Mouse (Mus musculus) neural tube, embryonic 11.5 days (tissue): ENCODE measurements at regions not wholly inside any gene's neighbourhood (a gene's known extent, or its start where the extent isn't known, plus 50 kb on each side); places are given as distances from the start of the nearest gene placed in this dataset.

ENCODE experiments used
- ATAC-seq: fragments of 200-750 bp; cut with Nextera tagmentation; 2 replicates; pipeline ENCODE4 v1.8.0; 2017; ENCODE audit warnings: moderate number of reproducible peaks, mild to moderate bottlenecking, moderate TSS enrichment, moderate library complexity; ENCODE audit not compliant: insufficient read depth, low FRiP score, low TSS enrichment
- DNase-seq: peaks from one replicate; pipeline ENCODE4 v3.0.0-alpha.2; 2015; ENCODE audit warnings: low spot score
- H3K27ac ChIP-seq: fragments of 300-500 bp; sonication (generic); 2 replicates; pipeline ENCODE4 v1.5.1; 2014; ENCODE audit warnings: low read depth, mild to moderate bottlenecking, low read length
- H3K27me3 ChIP-seq: fragments of 300-500 bp; sonication (generic); 2 replicates; pipeline ENCODE4 v1.6.1; 2014; ENCODE audit warnings: mild to moderate bottlenecking, low read length, mixed read lengths; ENCODE audit not compliant: control insufficient read depth, insufficient read depth
- H3K36me3 ChIP-seq: fragments of 300-500 bp; sonication (generic); 2 replicates; pipeline ENCODE4 v1.6.1; 2014; ENCODE audit warnings: mild to moderate bottlenecking, low read length, moderate library complexity, mixed read lengths; ENCODE audit not compliant: control insufficient read depth, insufficient read depth
- H3K4me1 ChIP-seq: fragments of 300-500 bp; sonication (generic); 2 replicates; pipeline ENCODE4 v1.6.1; 2014; ENCODE audit warnings: low read length, mixed read lengths; ENCODE audit not compliant: control insufficient read depth, insufficient read depth
- H3K4me2 ChIP-seq: fragments of 300-500 bp; sonication (generic); 2 replicates; pipeline ENCODE4 v1.6.1; 2014; ENCODE audit warnings: low read depth, mild to moderate bottlenecking, moderate library complexity
- H3K4me3 ChIP-seq: fragments of 300-500 bp; sonication (generic); 2 replicates; pipeline ENCODE4 v1.5.1; 2014; ENCODE audit warnings: low read depth, low read length
- H3K9ac ChIP-seq: fragments of 300-500 bp; sonication (generic); 2 replicates; pipeline ENCODE4 v1.6.1; 2014; ENCODE audit warnings: mild to moderate bottlenecking, low read length
- H3K9me3 ChIP-seq: fragments of 300-500 bp; sonication (generic); 2 replicates; pipeline ENCODE4 v1.6.1; 2016; ENCODE audit warnings: low read length; ENCODE audit not compliant: control insufficient read depth
- WGBS: fragments of 180-500 bp; shearing (Covaris S2); extraction: QIAGEN DNeasy Blood & Tissue Kit; methylation state at CpG from one replicate; pipeline ENCODE4 v1.1.7; 2014; 5-methylcytosine and 5-hydroxymethylcytosine counted together

DNA sequence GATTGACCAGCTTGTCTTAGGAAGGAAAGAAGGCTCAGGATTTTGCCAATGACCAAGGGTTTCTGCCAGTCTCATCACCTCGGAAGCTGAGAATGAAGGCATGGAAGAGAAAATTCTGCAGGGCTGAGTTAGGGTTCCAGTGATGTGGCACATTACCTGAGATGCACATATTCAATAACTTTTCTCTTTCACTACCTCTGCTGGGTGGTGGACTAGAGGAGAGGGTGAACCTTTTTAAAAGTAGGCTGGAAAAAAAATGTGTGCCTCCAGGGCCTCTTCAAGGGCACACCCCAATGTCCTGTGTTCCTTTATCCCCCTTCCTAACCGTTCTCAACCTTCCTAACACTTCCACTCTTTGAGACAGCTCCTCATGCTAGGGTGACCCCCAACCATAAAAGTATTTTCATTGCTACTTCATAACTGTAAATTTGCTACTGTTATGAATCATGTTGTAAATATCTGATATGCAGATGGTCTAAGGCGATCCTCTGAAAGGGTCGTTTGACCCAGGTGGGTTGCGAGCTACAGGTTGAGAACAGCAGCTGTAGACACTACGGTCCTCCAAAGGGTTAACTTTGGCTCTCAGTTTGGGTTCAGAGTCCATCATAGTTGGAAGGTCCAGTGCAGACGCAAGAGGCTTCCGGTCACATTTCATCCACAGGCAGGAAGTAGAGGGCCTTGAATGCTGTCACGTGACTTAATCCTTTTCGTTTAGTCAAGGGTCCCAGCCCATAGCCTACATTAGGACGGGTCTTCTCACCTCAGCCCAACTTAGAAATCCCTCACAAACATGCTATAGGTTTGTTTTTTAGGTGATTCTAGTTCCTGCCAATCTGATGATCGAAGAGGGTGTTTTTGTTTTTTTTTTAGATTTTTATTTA, 75.1 kb upstream of the Cpsf6 start:
- DNase-seq (no peak), ATAC-seq (no peak)
- 71% methylated on average over 12 of the region's 12 CpGs for WGBS
- Histone ChIP-seq H3K4me3 (no peak overlapping the region), H3K9ac (no peak overlapping the region), H3K9me3 (no peaks in the 10 kb centered on the region), H3K36me3 (no peaks in the 10 kb centered on the region), H3K4me2 (no peak overlapping the region), H3K27me3 (no peaks in the 10 kb centered on the region), H3K27ac (no peak overlapping the region), H3K4me1 (no peaks in the 10 kb centered on the region)

DNA sequence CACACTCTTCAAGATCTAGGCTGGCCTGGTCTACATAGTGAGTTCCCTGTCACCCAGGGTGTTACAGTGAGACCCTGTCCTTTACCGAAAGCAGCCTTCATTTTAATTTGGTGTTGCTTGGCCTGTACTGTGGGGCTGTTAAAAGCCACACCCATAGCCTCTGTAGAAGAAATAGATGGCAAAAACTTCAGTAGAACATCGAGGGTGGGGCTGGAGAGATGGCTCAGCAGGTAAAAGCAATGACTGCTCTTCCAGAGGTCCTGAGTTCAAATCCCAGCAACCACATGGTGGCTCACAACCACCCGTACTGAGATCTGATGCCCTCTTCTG, 74.3 kb upstream of the Cpsf6 start:
- no peak for ATAC-seq
- Histone ChIP-seq H3K9me3 (no peaks in the 10 kb centered on the region), H3K36me3 (no peaks in the 10 kb centered on the region), H3K4me1 (no peaks in the 10 kb centered on the region), H3K27ac (no peak overlapping the region), H3K4me3 (no peak overlapping the region), H3K4me2 (no peak overlapping the region), H3K27me3 (no peaks in the 10 kb centered on the region), H3K9ac (no peak overlapping the region)
- 87% methylated on average over 3 of the region's 3 CpGs for WGBS
- DNase-seq = no peak

DNA sequence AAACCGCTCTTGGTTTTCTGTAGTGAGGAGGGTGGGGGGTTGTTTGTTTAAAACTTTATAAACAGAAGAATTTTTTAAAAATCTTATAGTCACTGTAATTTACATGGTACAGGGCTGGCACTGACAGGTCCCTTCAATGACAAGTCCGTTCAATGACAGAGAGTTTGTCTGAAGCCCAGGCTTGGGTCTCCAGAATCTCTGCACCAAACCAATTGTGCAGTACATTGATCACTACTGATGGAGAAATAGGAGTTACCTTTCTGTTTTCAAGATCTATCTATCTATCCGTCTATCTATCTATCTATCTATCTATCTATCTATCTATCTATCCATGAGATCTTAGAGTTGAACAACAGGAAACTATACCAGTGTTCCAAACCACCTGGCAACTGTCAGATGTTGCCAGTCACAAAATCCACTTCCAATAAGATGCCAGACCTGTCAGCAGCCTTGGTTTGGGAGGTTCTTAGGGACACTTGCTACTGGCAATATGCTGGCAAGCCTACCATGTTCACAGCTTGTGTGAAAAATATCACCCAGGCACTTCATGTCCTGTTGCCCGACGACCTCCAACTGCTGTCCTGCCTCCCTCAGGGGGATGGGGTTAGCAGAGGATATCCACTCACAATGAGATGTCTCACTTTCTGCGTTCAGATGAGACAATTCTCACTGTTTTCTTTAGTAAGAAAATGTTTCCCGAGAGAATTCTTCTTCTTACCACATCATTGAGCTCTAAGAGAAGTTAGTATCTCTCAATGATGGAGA, 73.8 kb upstream of the Cpsf6 start:
- Histone ChIP-seq H3K27me3 (no peaks in the 10 kb centered on the region), H3K4me2 (no peak overlapping the region), H3K9ac (no peak overlapping the region), H3K4me1 (no peaks in the 10 kb centered on the region), H3K36me3 (no peaks in the 10 kb centered on the region), H3K9me3 (no peaks in the 10 kb centered on the region), H3K4me3 (no peak overlapping the region), H3K27ac (no peak overlapping the region)
- 83% methylated on average over 7 of the region's 7 CpGs for WGBS
- ATAC-seq (no peak), DNase-seq (no peak)

DNA sequence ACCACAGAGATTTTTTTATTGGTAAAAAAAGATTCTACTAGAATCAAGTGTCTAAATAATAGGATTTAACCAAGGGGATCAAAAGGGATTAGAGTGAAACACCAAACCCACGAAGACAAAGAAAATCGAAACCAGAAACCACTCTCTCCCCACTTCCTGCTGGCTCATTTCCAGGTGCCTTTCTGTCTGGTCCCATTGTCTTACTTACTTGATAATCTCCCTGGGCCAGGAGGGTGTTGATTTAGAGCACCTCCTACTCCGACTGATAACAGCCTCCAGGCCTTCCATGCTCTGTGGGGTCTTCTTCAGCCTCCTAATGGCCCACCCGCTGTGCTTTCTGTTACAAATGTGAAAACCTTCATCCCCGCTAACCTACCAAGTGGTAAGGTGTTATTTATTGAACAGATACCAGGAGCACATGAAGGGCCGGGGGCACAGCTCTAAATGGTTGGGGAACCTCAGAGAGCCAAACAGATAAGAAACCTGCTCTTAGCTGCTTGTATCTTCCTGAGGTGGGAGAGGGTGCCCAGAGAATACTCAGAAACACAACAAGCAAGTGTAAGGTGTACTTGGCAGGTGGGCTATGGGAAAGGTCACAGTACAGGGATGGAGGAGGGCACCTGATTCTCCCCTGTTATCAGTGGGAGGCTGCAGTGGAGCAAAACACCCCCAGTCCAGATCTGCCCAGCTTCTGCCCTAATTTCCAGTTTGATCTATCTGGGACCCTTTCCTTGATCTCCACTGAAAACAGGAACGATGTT, 72.6 kb upstream of the Cpsf6 start:
- no peak for DNase-seq
- no peaks in the 10 kb centered on the region for H3K9me3 ChIP-seq
- 32% methylated on average over 7 of the region's 7 CpGs for WGBS
- H3K27me3 ChIP-seq = no peaks in the 10 kb centered on the region
- H3K4me2 ChIP-seq = no peak overlapping the region
- H3K9ac ChIP-seq = no peak overlapping the region
- H3K4me3 ChIP-seq = no peak overlapping the region
- ATAC-seq = no peak
- H3K36me3 ChIP-seq = no peaks in the 10 kb centered on the region
- no peaks in the 10 kb centered on the region for H3K4me1 ChIP-seq
- no peak overlapping the region for H3K27ac ChIP-seq

DNA sequence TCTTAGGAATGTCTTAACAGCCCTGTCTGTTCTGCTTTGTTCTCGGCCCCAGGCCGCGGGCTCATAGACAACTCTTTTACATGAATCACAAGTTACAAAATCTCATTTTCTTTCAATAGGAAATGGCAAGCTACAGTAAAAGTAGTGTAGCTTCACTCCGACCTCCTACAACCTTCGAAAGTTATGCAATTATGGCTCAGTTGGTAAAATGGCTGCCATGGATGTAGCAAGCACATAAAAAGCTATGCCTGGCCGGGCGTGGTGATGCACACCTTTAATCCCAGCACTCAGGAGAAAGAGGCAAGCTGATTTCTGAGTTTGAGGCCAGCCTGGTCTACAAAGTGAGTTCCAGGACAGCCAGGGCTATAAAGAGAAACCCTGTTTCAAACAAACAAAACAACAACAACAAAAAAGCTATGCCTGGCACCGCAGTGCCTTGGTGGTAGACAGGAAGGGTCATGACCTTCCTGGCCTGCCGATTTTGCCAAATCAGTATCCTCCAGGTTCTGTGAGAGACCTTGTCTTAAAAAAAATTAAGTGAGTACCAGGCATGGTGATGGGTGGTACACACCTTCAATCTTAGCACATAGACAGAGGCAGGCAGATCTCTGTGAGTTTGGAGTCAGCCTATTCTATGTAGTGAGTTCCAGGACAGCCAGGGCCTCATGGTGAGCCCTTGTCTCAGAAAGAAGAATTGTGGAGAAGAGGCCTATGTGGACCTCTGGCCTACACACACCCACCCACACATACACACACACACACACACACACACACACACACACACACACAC, 71.8 kb upstream of the Cpsf6 start:
- H3K4me1 ChIP-seq = no peaks in the 10 kb centered on the region
- WGBS = 93% methylated on average over 9 of the region's 9 CpGs
- no peak overlapping the region for H3K4me2 ChIP-seq
- no peak overlapping the region for H3K27ac ChIP-seq
- H3K9me3 ChIP-seq = no peaks in the 10 kb centered on the region
- no peaks in the 10 kb centered on the region for H3K27me3 ChIP-seq
- ATAC-seq (no peak), DNase-seq (no peak)
- no peak overlapping the region for H3K9ac ChIP-seq
- no peak overlapping the region for H3K4me3 ChIP-seq
- no peaks in the 10 kb centered on the region for H3K36me3 ChIP-seq

DNA sequence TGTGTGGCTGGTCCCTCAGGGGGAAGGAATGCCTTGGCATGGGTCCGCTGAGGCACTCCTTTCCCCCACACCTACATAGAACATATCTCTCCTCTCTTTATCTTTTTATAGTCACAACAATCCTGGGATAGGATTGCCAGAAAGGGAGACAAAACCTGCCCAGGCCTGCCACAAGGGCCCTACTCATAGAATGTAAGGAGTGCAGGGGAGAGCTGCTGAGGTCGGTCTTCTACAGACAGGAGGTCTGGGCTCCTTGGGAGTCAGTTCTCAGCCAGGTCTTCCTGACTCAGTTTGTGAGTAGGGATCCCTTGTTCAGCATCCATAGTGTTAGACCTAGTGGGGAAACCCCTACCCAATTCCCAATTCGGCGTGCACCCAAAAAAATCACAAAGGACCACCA, 70.8 kb upstream of the Cpsf6 start:
- DNase-seq (no peak), ATAC-seq (no peak)
- 93% methylated on average over 4 of the region's 4 CpGs for WGBS
- H3K27me3 ChIP-seq = no peaks in the 10 kb centered on the region
- no peaks in the 10 kb centered on the region for H3K36me3 ChIP-seq
- H3K27ac ChIP-seq = no peak overlapping the region
- H3K4me3 ChIP-seq = no peak overlapping the region
- no peaks in the 10 kb centered on the region for H3K4me1 ChIP-seq
- no peak overlapping the region for H3K9ac ChIP-seq
- H3K4me2 ChIP-seq = no peak overlapping the region
- H3K9me3 ChIP-seq = no peaks in the 10 kb centered on the region

DNA sequence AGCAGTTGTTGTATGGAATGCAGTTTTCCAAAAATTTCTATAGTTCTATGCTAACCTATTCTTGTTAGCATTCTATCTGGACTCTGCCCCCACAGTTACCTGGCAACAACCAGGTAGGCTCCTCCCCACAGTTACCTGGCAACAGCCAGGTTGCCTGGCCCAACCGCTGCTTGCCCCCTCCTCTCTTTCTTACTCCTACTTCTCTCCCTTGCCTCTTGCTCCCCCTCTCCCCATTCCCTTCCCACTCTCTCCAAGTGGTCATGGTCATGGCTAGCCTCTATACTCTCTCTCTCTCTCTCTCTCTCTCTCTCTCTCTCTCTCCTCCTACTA, 70.4 kb upstream of the Cpsf6 start:
- Histone ChIP-seq H3K4me1 (no peaks in the 10 kb centered on the region), H3K9me3 (no peaks in the 10 kb centered on the region), H3K4me2 (no peak overlapping the region), H3K9ac (no peak overlapping the region), H3K36me3 (no peaks in the 10 kb centered on the region), H3K4me3 (no peak overlapping the region), H3K27me3 (no peaks in the 10 kb centered on the region), H3K27ac (no peak overlapping the region)
- no peak for ATAC-seq
- 100% methylated on average over 1 of the region's 1 CpGs for WGBS
- no peak for DNase-seq

DNA sequence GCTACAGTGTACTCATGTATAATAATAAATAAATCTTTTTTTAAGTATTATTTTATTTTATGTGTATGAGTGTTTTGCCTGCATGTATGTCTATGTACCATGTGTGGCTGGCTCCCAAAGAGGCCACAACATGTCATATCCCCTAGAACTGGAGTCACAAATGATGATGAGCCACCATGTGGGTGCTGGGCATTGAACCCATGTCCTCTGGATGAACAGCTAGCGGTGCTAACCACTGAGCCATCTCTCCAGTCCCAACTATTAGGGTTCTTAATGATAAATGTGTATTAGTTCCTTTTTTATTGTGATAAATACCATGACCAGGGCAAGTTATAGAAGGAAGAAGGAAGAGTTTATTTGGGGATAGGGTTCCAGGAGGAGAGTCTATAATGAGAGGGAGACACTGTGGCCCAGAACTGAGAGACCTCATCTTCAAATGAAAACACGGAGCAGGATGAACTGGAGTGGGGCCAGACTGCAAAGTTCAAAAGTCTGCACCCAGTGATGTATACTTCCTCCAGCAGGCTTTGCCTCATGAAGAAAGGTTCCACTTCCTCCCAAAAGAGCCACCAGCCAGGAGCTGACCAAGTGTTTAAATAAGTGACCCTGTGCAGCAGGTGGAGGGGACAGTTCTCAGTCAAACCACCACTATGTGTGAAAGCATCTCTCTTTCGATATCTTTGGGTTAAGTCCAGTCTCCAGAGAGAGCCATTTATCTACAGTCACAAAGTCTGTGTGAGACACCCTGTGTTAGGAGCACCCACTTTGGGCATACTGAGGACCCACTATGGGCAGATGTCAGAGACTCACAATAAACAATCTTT, 69.8 kb upstream of the Cpsf6 start:
- no peak overlapping the region for H3K4me3 ChIP-seq
- H3K9ac ChIP-seq = no peak overlapping the region
- H3K36me3 ChIP-seq = no peaks in the 10 kb centered on the region
- no peak overlapping the region for H3K4me2 ChIP-seq
- no peaks in the 10 kb centered on the region for H3K4me1 ChIP-seq
- DNase-seq = no peak
- no peaks in the 10 kb centered on the region for H3K9me3 ChIP-seq
- 94% methylated on average over 3 of the region's 3 CpGs for WGBS
- no peak overlapping the region for H3K27ac ChIP-seq
- H3K27me3 ChIP-seq = no peaks in the 10 kb centered on the region
- ATAC-seq = no peak
